Mouse (Mus musculus) limb, embryonic 15.5 days (tissue): ENCODE measurements around the gene Stum. TPM values are rescaled to one million over a fixed set of nuclear protein-coding genes. Genes with fewer than 3 reads are reported as not detected.
"Not testable (repeated sequence)": the region's sequence is repeated elsewhere in the genome, so short reads cannot be mapped to it uniquely, and the experiment has no call there.

ENCODE experiments used
- ATAC-seq: fragments of 200-750 bp; cut with Nextera tagmentation; 2 replicates; pipeline ENCODE4 v1.8.0; 2017; ENCODE audit warnings: low read depth, moderate TSS enrichment; ENCODE audit not compliant: insufficient number of reproducible peaks, low FRiP score, low TSS enrichment
- H3K27ac ChIP-seq: fragments of 300-500 bp; sonication (generic); 2 replicates; pipeline ENCODE4 v1.5.1; 2015; ENCODE audit warnings: moderate library complexity, mild to moderate bottlenecking, inconsistent platforms
- H3K27me3 ChIP-seq: fragments of 300-500 bp; sonication (generic); 2 replicates; pipeline ENCODE4 v1.6.1; 2015; ENCODE audit warnings: inconsistent platforms
- H3K36me3 ChIP-seq: fragments of 300-500 bp; sonication (generic); 2 replicates; pipeline ENCODE4 v1.6.1; 2015; ENCODE audit warnings: inconsistent platforms
- H3K4me1 ChIP-seq: fragments of 300-500 bp; sonication (generic); 2 replicates; pipeline ENCODE4 v1.6.1; 2015; ENCODE audit warnings: inconsistent platforms
- H3K4me2 ChIP-seq: fragments of 300-500 bp; sonication (generic); 2 replicates; pipeline ENCODE4 v1.6.1; 2015; ENCODE audit warnings: mild to moderate bottlenecking, inconsistent platforms
- H3K4me3 ChIP-seq: fragments of 300-500 bp; sonication (generic); 2 replicates; pipeline ENCODE4 v1.5.1; 2015; ENCODE audit warnings: mild to moderate bottlenecking, inconsistent platforms
- H3K9ac ChIP-seq: fragments of 300-500 bp; sonication (generic); 2 replicates; pipeline ENCODE4 v1.6.1; 2015; ENCODE audit warnings: inconsistent platforms
- H3K9me3 ChIP-seq: fragments of 300-500 bp; sonication (generic); 2 replicates; pipeline ENCODE4 v1.6.1; 2016; ENCODE audit warnings: inconsistent platforms
- WGBS: fragments of 180-500 bp; shearing (Covaris S2); methylation state at CpG from one replicate; pipeline ENCODE4 v1.1.7; 2015; 5-methylcytosine and 5-hydroxymethylcytosine counted together
- polyA plus RNA-seq: library from polyadenylated mRNA; unstranded; fragments of >200 nt; fragmentation: Nextera tagmentation; extraction: Ambion mirVana; gene quantifications from 2 replicates; pipeline ENCODE4 v1.2.1, GENCODE M21; 2015

Stum gene
- polyA plus RNA-seq, 1 experiment from 2014 or later, result 3.9 TPM

GRCm38 (mm10) chr1:180401725-180402124 lies 81.6 kb downstream of the Stum start:
- no peaks in the 10 kb centered on the region for H3K36me3 ChIP-seq
- H3K9me3 ChIP-seq, result no peaks in the 10 kb centered on the region
- no peak for ATAC-seq
- no peak overlapping the region for H3K4me2 ChIP-seq
- H3K4me3 ChIP-seq, result no peak overlapping the region
- H3K9ac ChIP-seq, result no peak overlapping the region
- 78% methylated on average over 6 of the region's 6 CpGs for WGBS
- peaks cover 66% of the 10 kb centered on the region for H3K4me1 ChIP-seq
- H3K27ac ChIP-seq, result peak overlapping the region; percentile 33; the same call in 1 of the 2 replicates
- H3K27me3 ChIP-seq, result no peaks in the 10 kb centered on the region

- Histone ChIP-seq H3K4me3 (no peak overlapping the region), H3K9ac (no peak overlapping the region), H3K9me3 (no peaks in the 10 kb centered on the region), H3K27me3 (no peaks in the 10 kb centered on the region), H3K27ac (peak overlapping the region; percentile 33; the same call in 1 of the 2 replicates), H3K36me3 (no peaks in the 10 kb centered on the region), H3K4me2 (no peak overlapping the region), H3K4me1 (peaks cover 58% of the 10 kb centered on the region)
- 64% methylated on average over 4 of the region's 4 CpGs for WGBS
- no peak for ATAC-seq
Observed at GRCm38 (mm10) chr1:180400691-180401455, 82.4 kb downstream of the Stum start.

- 77% methylated on average over 3 of the region's 3 CpGs for WGBS
- H3K9ac ChIP-seq, result no peak overlapping the region
- no peak overlapping the region for H3K4me3 ChIP-seq
- H3K27me3 ChIP-seq, result no peaks in the 10 kb centered on the region
- 0 out of 2 replicates have a peak, but pooled peaks cover 2% of the 10 kb centered on the region for H3K36me3 ChIP-seq
- no peaks in the 10 kb centered on the region for H3K9me3 ChIP-seq
- H3K4me2 ChIP-seq, result no peak overlapping the region
- H3K27ac ChIP-seq, result no peak overlapping the region
- ATAC-seq, result no peak
- H3K4me1 ChIP-seq, result peaks cover 37% of the 10 kb centered on the region
Observed at GRCm38 (mm10) chr1:180398446-180398845, 84.9 kb downstream of the Stum start.

GRCm38 (mm10) chr1:180397734-180398133 lies 85.6 kb downstream of the Stum start:
- H3K9me3 ChIP-seq, result no peaks in the 10 kb centered on the region
- no peak overlapping the region for H3K4me2 ChIP-seq
- WGBS, result 68% methylated on average over 5 of the region's 5 CpGs
- H3K9ac ChIP-seq, result no peak overlapping the region
- H3K4me1 ChIP-seq, result peaks cover 37% of the 10 kb centered on the region
- H3K36me3 ChIP-seq, result 0 out of 2 replicates have a peak, but pooled peaks cover 2% of the 10 kb centered on the region
- no peak for ATAC-seq
- no peak overlapping the region for H3K27ac ChIP-seq
- H3K4me3 ChIP-seq, result no peak overlapping the region
- no peaks in the 10 kb centered on the region for H3K27me3 ChIP-seq

- peak overlapping the region; percentile 59 for H3K27ac ChIP-seq
- H3K4me1 ChIP-seq, result peaks cover 16% of the 10 kb centered on the region
- H3K9ac ChIP-seq, result no peak overlapping the region
- no peak overlapping the region for H3K4me3 ChIP-seq
- H3K27me3 ChIP-seq, result no peaks in the 10 kb centered on the region
- no peaks in the 10 kb centered on the region for H3K9me3 ChIP-seq
- ATAC-seq, result no peak
- H3K36me3 ChIP-seq, result 0 out of 2 replicates have a peak, but pooled peaks cover 2% of the 10 kb centered on the region
- no peak overlapping the region for H3K4me2 ChIP-seq
- WGBS, result 90% methylated on average over 12 of the region's 12 CpGs
Observed at GRCm38 (mm10) chr1:180393873-180394272, 89.4 kb downstream of the Stum start.

GRCm38 (mm10) chr1:180393017-180393797 lies 90.1 kb downstream of the Stum start:
- Histone ChIP-seq H3K36me3 (0 out of 2 replicates have a peak, but pooled peaks cover 2% of the 10 kb centered on the region), H3K27ac (peak overlapping the region; percentile 59; the same call in 1 of the 2 replicates), H3K9me3 (no peaks in the 10 kb centered on the region), H3K4me2 (no peak overlapping the region), H3K27me3 (no peaks in the 10 kb centered on the region), H3K4me1 (peaks cover 23% of the 10 kb centered on the region), H3K4me3 (no peak overlapping the region), H3K9ac (no peak overlapping the region)
- no peak for ATAC-seq
- WGBS, result 69% methylated on average over 9 of the region's 9 CpGs

GRCm38 (mm10) chr1:180392137-180392798 lies 91.0 kb downstream of the Stum start:
- Histone ChIP-seq H3K4me1 (peaks cover 26% of the 10 kb centered on the region), H3K27ac (no peak overlapping the region), H3K9me3 (no peaks in the 10 kb centered on the region), H3K9ac (no peak overlapping the region), H3K27me3 (no peaks in the 10 kb centered on the region), H3K36me3 (0 out of 2 replicates have a peak, but pooled peaks cover 2% of the 10 kb centered on the region), H3K4me3 (no peak overlapping the region), H3K4me2 (no peak overlapping the region)
- ATAC-seq, result no peak
- WGBS, result 64% methylated on average over 5 of the region's 5 CpGs

- no peak for ATAC-seq
- no peak overlapping the region for H3K9ac ChIP-seq
- 0 out of 2 replicates have a peak, but pooled peaks cover 2% of the 10 kb centered on the region for H3K36me3 ChIP-seq
- H3K27me3 ChIP-seq, result no peaks in the 10 kb centered on the region
- H3K4me2 ChIP-seq, result no peak overlapping the region
- H3K27ac ChIP-seq, result no peak overlapping the region
- H3K4me1 ChIP-seq, result peaks cover 31% of the 10 kb centered on the region
- no peak overlapping the region for H3K4me3 ChIP-seq
- 85% methylated on average over 4 of the region's 4 CpGs for WGBS
- H3K9me3 ChIP-seq, result no peaks in the 10 kb centered on the region
Observed at GRCm38 (mm10) chr1:180391575-180391945, 91.7 kb downstream of the Stum start.

GRCm38 (mm10) chr1:180390746-180391574 lies 92.3 kb downstream of the Stum start:
- 82% methylated on average over 10 of the region's 10 CpGs for WGBS
- Histone ChIP-seq H3K27me3 (no peaks in the 10 kb centered on the region), H3K36me3 (0 out of 2 replicates have a peak, but pooled peaks cover 2% of the 10 kb centered on the region), H3K4me2 (no peak overlapping the region), H3K4me3 (no peak overlapping the region), H3K4me1 (peaks cover 36% of the 10 kb centered on the region), H3K27ac (no peak overlapping the region), H3K9ac (no peak overlapping the region), H3K9me3 (no peaks in the 10 kb centered on the region)
- no peak for ATAC-seq

- ATAC-seq, result no peak
- Histone ChIP-seq H3K4me1 (peaks cover 41% of the 10 kb centered on the region), H3K9ac (no peak overlapping the region), H3K27ac (no peak overlapping the region), H3K4me2 (no peak overlapping the region), H3K27me3 (no peaks in the 10 kb centered on the region), H3K9me3 (no peaks in the 10 kb centered on the region), H3K36me3 (0 out of 2 replicates have a peak, but pooled peaks cover under 1% of the 10 kb centered on the region), H3K4me3 (no peak overlapping the region)
- 65% methylated on average over 3 of the region's 3 CpGs for WGBS
Observed at GRCm38 (mm10) chr1:180390321-180390731, 93.0 kb downstream of the Stum start.

- not testable (repeated sequence) for H3K4me3 ChIP-seq, H3K4me2 ChIP-seq, H3K9me3 ChIP-seq, H3K36me3 ChIP-seq, H3K9ac ChIP-seq, H3K27me3 ChIP-seq, ATAC-seq
- Histone ChIP-seq H3K27ac (peak overlapping the region; percentile 93; the same call in 1 of the 2 replicates), H3K4me1 (peaks cover 47% of the 10 kb centered on the region)
- WGBS, result 80% methylated on average over 11 of the region's 11 CpGs
Observed at GRCm38 (mm10) chr1:180389213-180389760, 94.0 kb downstream of the Stum start.
